Mouse (Mus musculus): ENCODE measurements around the gene Gzmm.

Gene Gzmm

DNA sequence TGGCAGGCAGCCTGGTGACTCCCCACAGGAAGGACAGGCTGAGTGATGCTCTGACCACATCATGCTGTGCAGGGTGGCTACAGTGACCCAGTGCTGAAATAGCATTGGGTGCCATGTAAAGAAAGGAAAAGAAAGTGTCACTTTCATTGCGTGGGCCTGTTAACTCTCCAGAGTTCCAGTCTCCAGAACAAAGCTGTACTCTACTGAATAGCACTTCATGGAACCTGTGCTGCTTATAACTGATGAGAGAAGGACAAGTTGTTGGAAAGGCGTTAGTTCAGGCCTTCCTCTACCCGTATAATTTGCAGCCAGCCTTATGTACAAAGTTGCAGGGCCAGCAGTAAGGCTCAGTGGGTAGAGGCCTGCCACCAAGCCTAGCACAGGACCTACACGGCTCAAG is at the start of gene Gzmm:
Gene Gzmm (plus strand): TSS at position 301 of the 400 bp plus-strand sequence.
- DNase-seq (ENCODE audit: low read depth in 1 of 2, low spot score in 2 of 2) = no peak

DNA sequence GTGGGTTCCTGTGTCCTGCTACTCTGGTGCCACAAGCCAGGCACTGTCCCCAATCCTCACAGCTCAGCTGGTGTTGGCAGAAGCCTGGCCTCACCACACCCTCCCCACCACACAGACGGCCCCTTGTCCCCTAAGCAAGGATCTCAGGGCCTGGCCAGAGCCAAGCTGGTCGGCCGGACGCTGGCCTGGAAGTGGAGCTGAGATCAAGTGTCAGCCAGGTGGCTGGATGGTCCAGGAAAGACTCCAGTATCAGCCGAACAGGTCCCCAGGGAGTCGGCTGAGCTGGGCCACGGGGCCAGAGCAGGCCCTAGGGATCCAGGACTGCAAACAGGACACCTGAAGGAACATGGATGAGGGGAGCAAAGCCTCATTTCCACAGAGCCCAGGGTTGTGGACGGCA is 43.1 kb upstream of the Gzmm start, which contains the start of gene Odf3l2:
Gene Odf3l2 (minus strand): TSS at position 28 of the 400 bp plus-strand sequence.
- DNase-seq (ENCODE audit: low read depth in 1 of 2, low spot score in 2 of 2) = no peak

DNA sequence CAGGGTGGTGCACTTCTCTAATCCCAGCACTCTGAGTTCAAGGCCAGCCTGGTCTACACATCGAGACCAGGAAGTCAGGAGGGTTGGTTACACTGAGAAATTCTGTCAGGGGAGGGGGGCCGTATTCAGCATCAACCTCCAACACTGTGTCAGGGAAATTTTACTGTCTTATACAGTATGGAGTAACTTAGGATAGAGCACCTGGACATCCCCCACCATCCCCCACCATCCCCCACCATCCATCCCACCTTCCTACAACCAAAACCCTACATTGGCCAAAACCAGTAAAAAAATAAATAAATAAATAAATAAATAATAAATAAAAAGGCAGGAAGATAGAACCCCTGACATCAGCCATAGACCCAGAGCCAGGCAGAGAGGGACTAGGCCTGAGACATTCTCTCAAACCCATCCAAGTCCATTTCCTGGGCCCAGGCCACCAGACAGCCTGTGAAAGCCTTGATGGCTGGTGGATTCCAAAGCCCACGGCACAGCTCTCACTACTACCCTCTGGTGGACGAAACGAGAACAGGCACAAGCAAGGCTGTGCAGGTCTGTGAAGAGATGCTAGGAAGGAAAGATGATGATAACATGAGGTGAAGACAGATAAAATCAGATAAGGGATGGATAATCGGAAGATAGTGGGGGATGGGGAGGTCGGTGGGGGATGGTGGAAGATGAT is 39.6 kb upstream of the Gzmm start:
- peak in 1 of 2 experiments; percentile 28 for DNase-seq (ENCODE audit: low read depth in 1 of 2, low spot score in 2 of 2)

DNA sequence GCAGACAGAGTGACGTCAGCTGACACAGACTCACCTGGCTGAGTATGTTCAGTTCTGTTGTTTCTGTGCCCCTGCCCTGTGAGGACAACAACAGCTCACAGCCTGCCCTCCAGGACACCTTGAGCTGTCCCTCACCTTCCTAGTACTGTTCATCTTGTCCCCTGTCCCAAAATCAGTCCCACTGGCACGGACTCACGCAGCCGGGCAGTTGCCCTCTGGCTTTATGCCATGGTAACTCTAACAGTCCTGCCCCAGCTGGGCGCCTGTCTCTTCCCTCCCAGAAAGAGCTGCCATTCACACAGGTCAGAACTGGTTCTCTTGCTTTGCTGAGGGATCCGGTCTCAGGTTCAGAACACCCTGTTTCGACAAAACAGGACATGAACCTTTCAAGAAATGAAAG is 36.0 kb upstream of the Gzmm start:
- no peak for DNase-seq (ENCODE audit: low read depth in 1 of 2, low spot score in 2 of 2)

GRCm38 (mm10) chr10:79654946-79655395 is 33.8 kb upstream of the Gzmm start:
- no peak for DNase-seq (ENCODE audit: low read depth in 1 of 2, low spot score in 2 of 2)

- no peak for DNase-seq (ENCODE audit: low read depth in 1 of 2, low spot score in 2 of 2)
These were observed 30.0 kb upstream of the Gzmm start for GRCm38 (mm10) chr10:79658829-79659228.

DNA sequence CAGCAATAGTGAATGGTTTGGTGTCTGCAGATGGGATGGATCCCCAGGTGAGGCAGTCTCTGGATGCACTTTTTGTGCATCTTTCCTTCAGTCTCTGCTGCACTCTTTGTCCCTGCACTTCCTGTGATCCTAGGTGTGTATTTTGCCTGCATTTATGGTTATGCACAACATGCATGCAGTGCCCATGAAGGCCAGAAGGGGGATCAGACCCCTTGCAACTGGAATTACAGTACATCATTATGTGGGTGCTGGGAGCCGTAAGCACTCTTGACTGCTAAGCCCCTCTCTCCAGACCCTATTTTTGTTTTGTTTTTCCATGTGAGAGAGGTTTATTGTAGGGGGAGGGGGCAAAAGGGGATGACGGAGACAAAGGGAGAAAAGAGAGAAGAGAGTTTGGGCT is 28.5 kb upstream of the Gzmm start:
- no peak for DNase-seq (ENCODE audit: low read depth in 1 of 2, low spot score in 2 of 2)

- DNase-seq (ENCODE audit: low read depth in 1 of 2, low spot score in 2 of 2) = no peak
These were observed 27.0 kb upstream of the Gzmm start for GRCm38 (mm10) chr10:79661861-79662260.

DNA sequence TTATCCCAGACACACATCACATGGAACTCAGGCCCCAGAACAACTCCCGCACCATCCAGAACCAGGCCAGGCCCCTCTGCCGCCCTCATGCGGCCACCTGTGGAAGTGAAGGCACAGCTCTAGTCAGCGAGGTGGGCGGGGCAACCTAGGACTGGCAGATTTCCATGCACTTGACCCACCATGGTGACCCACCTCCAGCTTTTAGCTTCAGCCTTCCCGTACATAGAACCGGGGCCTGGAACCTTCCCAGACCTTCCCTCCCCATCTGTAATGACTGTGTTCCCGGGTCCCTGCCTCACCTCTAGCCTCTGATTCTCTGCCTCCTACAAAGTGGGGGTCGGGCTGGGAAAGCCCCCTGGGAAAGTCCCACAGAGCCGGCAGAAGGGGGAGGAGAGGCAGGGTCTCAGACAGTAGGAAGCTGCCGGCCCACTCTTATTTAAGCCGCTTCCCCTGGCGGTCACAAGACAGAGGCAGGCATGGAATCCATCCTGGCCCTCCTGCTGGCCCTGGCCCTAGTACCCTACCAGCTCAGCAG is 24.6 kb upstream of the Gzmm start, which contains the start of gene Madcam1:
Gene Madcam1 (plus strand): TSS at position 429 of the 535 bp plus-strand sequence.
- DNase-seq (ENCODE audit: low read depth in 1 of 2, low spot score in 2 of 2) = peak in 1 of 2 experiments; percentile 43

GRCm38 (mm10) chr10:79665051-79665450 is 23.8 kb upstream of the Gzmm start:
- DNase-seq (ENCODE audit: low read depth in 1 of 2, low spot score in 2 of 2) = no peak

GRCm38 (mm10) chr10:79666493-79666892 is 22.3 kb upstream of the Gzmm start:
- DNase-seq (ENCODE audit: low read depth in 1 of 2, low spot score in 2 of 2) = no peak

GRCm38 (mm10) chr10:79668076-79668475 is 20.7 kb upstream of the Gzmm start:
- no peak for DNase-seq (ENCODE audit: low read depth in 1 of 2, low spot score in 2 of 2)

- DNase-seq (ENCODE audit: low read depth in 1 of 2, low spot score in 2 of 2) = peak; percentile 72 to 86
These were observed 19.8 kb upstream of the Gzmm start, which contains the start of gene Tpgs1 for GRCm38 (mm10) chr10:79668771-79669575. Tpgs1 (plus strand) TSS chr10:79669369.

- DNase-seq (ENCODE audit: low read depth in 1 of 2, low spot score in 2 of 2) = no peak
These were observed 19.2 kb upstream of the Gzmm start for GRCm38 (mm10) chr10:79669576-79670057.

- DNase-seq (ENCODE audit: low read depth in 1 of 2, low spot score in 2 of 2) = no peak
These were observed 18.5 kb upstream of the Gzmm start for GRCm38 (mm10) chr10:79670071-79670888.

DNA sequence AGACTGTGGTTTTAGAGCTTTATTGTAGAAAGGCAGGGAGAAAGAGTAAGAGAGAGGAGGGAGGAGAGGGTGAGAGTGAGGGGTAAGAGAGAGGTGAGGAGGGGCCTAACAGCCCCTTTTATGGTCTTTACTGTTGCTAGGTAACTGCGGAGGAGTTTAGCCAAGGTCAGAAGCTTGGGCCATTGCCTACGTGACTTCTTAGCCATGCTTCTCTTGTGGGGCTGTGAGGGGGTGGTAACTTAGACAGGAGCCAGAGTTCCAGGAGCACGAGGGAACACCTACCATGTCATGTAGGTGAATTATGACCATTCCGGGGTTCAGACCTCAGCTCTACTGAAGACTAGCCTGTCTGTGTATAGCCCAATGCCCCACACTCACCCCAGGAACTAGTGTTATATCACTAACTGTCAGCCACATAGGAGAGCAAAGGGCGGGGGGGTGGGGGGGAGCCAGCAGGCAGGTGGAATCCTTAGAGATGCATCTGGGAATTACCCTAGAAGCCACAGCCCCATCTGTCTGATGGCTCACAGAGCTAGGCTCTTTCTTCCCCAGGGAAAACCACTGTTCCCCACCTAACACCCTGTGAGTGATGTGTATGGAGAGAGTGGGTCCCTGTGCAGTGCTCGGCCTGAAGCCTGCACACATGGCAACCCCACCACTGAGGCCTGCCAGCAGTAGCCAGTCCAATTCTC is 17.3 kb upstream of the Gzmm start:
- DNase-seq (ENCODE audit: low read depth in 1 of 2, low spot score in 2 of 2) = no peak

DNA sequence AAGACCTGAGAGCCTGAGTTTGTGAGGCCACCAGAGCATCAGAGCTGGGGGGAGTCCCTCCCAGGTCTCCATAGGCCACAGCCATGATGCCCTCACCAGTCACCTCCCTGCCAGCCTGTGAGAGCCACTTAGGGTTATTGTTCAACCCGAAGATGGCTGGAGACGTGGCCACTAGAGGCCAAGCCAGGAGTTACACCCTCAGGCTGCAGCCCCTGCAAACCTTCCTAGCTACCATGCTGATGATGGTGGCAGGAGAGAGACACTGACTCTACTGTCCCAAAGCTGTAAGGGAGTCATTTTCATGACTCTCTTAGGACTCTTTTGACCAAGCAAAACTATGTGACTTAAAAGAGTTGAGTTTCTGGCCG is 16.7 kb upstream of the Gzmm start:
- DNase-seq (ENCODE audit: low read depth in 1 of 2, low spot score in 2 of 2) = no peak

GRCm38 (mm10) chr10:79673054-79673453 is 15.8 kb upstream of the Gzmm start:
- DNase-seq (ENCODE audit: low read depth in 1 of 2, low spot score in 2 of 2) = no peak

- no peak for DNase-seq (ENCODE audit: low read depth in 1 of 2, low spot score in 2 of 2)
These were observed 13.3 kb upstream of the Gzmm start for GRCm38 (mm10) chr10:79675346-79676035.

Data from monocyte, adult 2 months (primary cell).